In the genomic region with DNA sequence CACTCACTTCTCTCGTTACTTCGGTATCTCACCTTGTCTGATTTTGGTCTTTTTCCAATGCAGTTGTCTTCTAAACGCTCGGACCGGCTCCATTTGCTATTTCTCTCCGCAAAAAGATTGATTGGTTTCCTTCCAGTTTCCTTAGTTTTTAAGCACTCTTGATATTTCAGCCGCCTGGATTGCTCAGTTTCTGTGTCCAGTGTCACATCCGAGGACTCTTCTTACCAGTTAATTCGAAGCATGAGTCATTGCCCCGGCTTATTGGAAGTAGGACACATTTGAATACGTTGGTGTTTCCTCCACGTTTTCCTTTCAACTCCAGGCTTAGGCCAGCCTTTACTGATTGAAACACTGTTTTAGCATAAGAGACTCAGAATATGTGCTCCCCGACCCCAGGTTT, we compare ENCODE assay signal across 8 mouse cellular contexts. TPM values are rescaled to one million over a fixed set of nuclear protein-coding genes. Genes with fewer than 3 reads are reported as not detected.
DNase-seq lines count a peak whose midpoint lies in the region; ATAC-seq and TF ChIP-seq lines count a peak whose summit lies in the region.

No protein-coding gene starts in this region.

- no peaks in the 10 kb centered on the region for H3K36me3 ChIP-seq in heart, embryonic 10.5 days

- TF ChIP-seq CTCF in lung, adult 2 months (IDR thresholded peaks at IDR 0.05; ENCODE audit: insufficient read depth, low read length): no peak
- no peak for TF ChIP-seq CTCF in olfactory bulb, adult 2 months (IDR thresholded peaks at IDR 0.05; ENCODE audit: insufficient read depth, low read depth, low read length)

- DNase-seq in 3T3-L1 (ENCODE audit: low read depth, low spot score): peak; percentile 71
- peak; percentile 73 for DNase-seq in Muller cell, postnatal 12 days (ENCODE audit: inconsistent ontology term)
- DNase-seq in heart, embryonic 10.5 days (ENCODE audit: low spot score): no peak
- peak; percentile 12 for DNase-seq in kidney, postnatal 10 days
- peak; percentile 15 for DNase-seq in lung, adult 2 months
- no peak for DNase-seq in gastrocnemius, postnatal 14 days

- H3K27me3 ChIP-seq in heart, embryonic 10.5 days (ENCODE audit: insufficient read depth, poor library complexity, severe bottlenecking): no peaks in the 10 kb centered on the region

- no peaks in the 10 kb centered on the region for H3K9me3 ChIP-seq in heart, embryonic 10.5 days

- peak overlapping the region; percentile 71 for H3K4me3 ChIP-seq in heart, embryonic 10.5 days
- H3K4me3 ChIP-seq in lung, adult 2 months (replicated peaks; ENCODE audit: extremely low read depth, low read depth, low read length): peak overlapping the region; percentile 97
- H3K4me3 ChIP-seq in olfactory bulb, adult 2 months (ENCODE audit: insufficient read depth, low read depth, low read length): peak overlapping the region; percentile 62

- TF ChIP-seq POLR2A in lung, adult 2 months (IDR thresholded peaks at IDR 0.05; ENCODE audit: borderline replicate concordance, extremely low read depth, low read depth, low read length): no peak
- TF ChIP-seq POLR2A in olfactory bulb, adult 2 months (IDR thresholded peaks at IDR 0.05; ENCODE audit: insufficient read depth, low read depth, low read length): no peak

- WGBS in heart, embryonic 10.5 days: 3% methylated on average over 13 of the region's 13 CpGs
- under 1% methylated on average over 13 of the region's 13 CpGs for WGBS in lung, adult 2 months
- WGBS in olfactory bulb, adult 2 months: under 1% methylated on average over 13 of the region's 13 CpGs

- peak; percentile 23 for ATAC-seq in common myeloid progenitor, adult 5-6 weeks (replicated peaks; ENCODE audit: low read depth, poor library complexity, severe bottlenecking)

- intact Hi-C loops in gastrocnemius, postnatal 14 days (cut with DNase I; ENCODE audit: low total_unique reads): no loop called here

- peak overlapping the region; percentile 86 for H3K27ac ChIP-seq in heart, embryonic 10.5 days
- peak overlapping the region; percentile 26; the same call in 1 of the 2 replicates for H3K27ac ChIP-seq in olfactory bulb, adult 2 months (ENCODE audit: insufficient read depth, low read depth, low read length)

- H3K4me1 ChIP-seq in heart, embryonic 10.5 days: no peaks in the 10 kb centered on the region
- no peaks in the 10 kb centered on the region for H3K4me1 ChIP-seq in lung, adult 2 months (ENCODE audit: control insufficient read depth, insufficient read depth, low read length)
- no peaks in the 10 kb centered on the region for H3K4me1 ChIP-seq in olfactory bulb, adult 2 months (ENCODE audit: control insufficient read depth, insufficient read depth, low read length)

RNA-seq across cellular contexts. Expression of a gene that starts 1.0 kb away (rescaled TPM):
- total RNA-seq in common myeloid progenitor, adult 5-6 weeks (2017): 48.6 and 49.7 TPM in 2 replicates
- 10.2 and 12.5 TPM in 2 replicates for polyA plus RNA-seq in heart, embryonic 10.5 days (2016; fragmentation: Nextera tagmentation; extraction: Ambion mirVana)
- 0.37 and 1.3 TPM in 2 replicates for polyA plus RNA-seq in lung, adult 2 months (2012; rRNA removed)
- not detected in 2 replicates for polyA plus RNA-seq in olfactory bulb, adult 2 months (2012; ENCODE audit: insufficient read depth, insufficient read length, low replicate concordance, missing spikeins)
- 10 to 100 TPM; 15.5 to 16.2 TPM for total RNA-seq in gastrocnemius, postnatal 14 days (2021)

Comparison
In these comparisons a context has a peak if more than half of its experiments do, and no peak if none do; other contexts are left out.
1. DNase-seq: peak in 3T3-L1 (single experiment), Muller cell, postnatal 12 days (single experiment), kidney, postnatal 10 days (single experiment) and lung, adult 2 months (single experiment); none in heart, embryonic 10.5 days (single experiment) and gastrocnemius, postnatal 14 days (single experiment).
2. Peak in every context shown above with its lines, with median percentiles within 50 percentile points of each other: H3K4me3 ChIP-seq.